Mouse (Mus musculus): ENCODE results near the gene Eddm3b. TPM values are rescaled to one million over a fixed set of nuclear protein-coding genes. Genes with fewer than 3 reads are reported as not detected.

The Eddm3b gene
- polyA plus RNA-seq (2012), result not detected in 2 replicates

GRCm38 (mm10) chr14:51113916-51114560 lies at the start of gene Eddm3b:
Eddm3b (plus strand) TSS chr14:51114426.

GRCm38 (mm10) chr14:51074335-51074734 lies 39.9 kb upstream of the Eddm3b start, which contains the start of gene Olfr750:
Olfr750 (minus strand) TSS chr14:51074435.

GRCm38 (mm10) chr14:51090921-51091900 lies 23.0 kb upstream of the Eddm3b start, which contains the start of the genes Rnase4 and Ang:
Rnase4 (plus strand) TSS chr14:51091077.
Ang (plus strand) TSS chr14:51091150.

GRCm38 (mm10) chr14:51146685-51147084 lies 32.5 kb downstream of the Eddm3b start, which contains the start of gene Rnase1:
Rnase1 (minus strand) TSS chr14:51146785.

GRCm38 (mm10) chr14:51161976-51162375 lies 47.8 kb downstream of the Eddm3b start, which contains the start of gene Rnase2b:
Rnase2b (plus strand) TSS chr14:51162260.

Other genes with a start within 250 kb of the Eddm3b start
- 4.2 and 6.3 TPM in 2 replicates for gene Tep1, start 243.9 kb upstream of the Eddm3b start, polyA plus RNA-seq (2012)
- gene Klhl33, start 216.9 kb upstream of the Eddm3b start, polyA plus RNA-seq (2012), result 0.05 and 0.17 TPM in 2 replicates
- 62.9 and 65.3 TPM in 2 replicates for gene Osgep, start 189.5 kb upstream of the Eddm3b start, polyA plus RNA-seq (2012)
- gene Apex1, start 189.5 kb upstream of the Eddm3b start, polyA plus RNA-seq (2012), result 152 and 183 TPM in 2 replicates
- 97.7 and 140 TPM in 2 replicates for gene Pip4p1, start 183.6 kb upstream of the Eddm3b start, polyA plus RNA-seq (2012)
- gene Pnp, start 183.3 kb upstream of the Eddm3b start, polyA plus RNA-seq (2012), result 4.1 and 6.2 TPM in 2 replicates
- gene Gm49342, start 169.9 kb upstream of the Eddm3b start, polyA plus RNA-seq (2012), result 3.0 and 6.9 TPM in 2 replicates
- gene Pnp2, start 158.4 kb upstream of the Eddm3b start, polyA plus RNA-seq (2012), result 0.09 and 0.71 TPM in 2 replicates
- 0.11 TPM in 1 of 2 replicates, not detected in the other for gene Rnase10, start 106.7 kb upstream of the Eddm3b start, polyA plus RNA-seq (2012)
- not detected in 2 replicates for gene Rnase9, start 72.6 kb upstream of the Eddm3b start, polyA plus RNA-seq (2012)
- not detected in 2 replicates for gene Rnase11, start 64.3 kb upstream of the Eddm3b start, polyA plus RNA-seq (2012)
- gene Rnase12, start 56.8 kb upstream of the Eddm3b start, polyA plus RNA-seq (2012), result 0.18 TPM in 1 of 2 replicates, not detected in the other
- not detected in 2 replicates for gene Olfr750, start 40.0 kb upstream of the Eddm3b start, polyA plus RNA-seq (2012)
- gene Rnase4, start 23.3 kb upstream of the Eddm3b start, polyA plus RNA-seq (2012), result 0.25 and 0.35 TPM in 2 replicates
- gene Ang, start 23.3 kb upstream of the Eddm3b start, polyA plus RNA-seq (2012), result 0.15 TPM in 1 of 2 replicates, not detected in the other
- 1.7 TPM in 2 replicates for gene Rnase6, start 9.5 kb downstream of the Eddm3b start, polyA plus RNA-seq (2012)
- not detected in 2 replicates for gene Rnase1, start 32.4 kb downstream of the Eddm3b start, polyA plus RNA-seq (2012)
- not detected in 2 replicates for gene Rnase2b, start 47.8 kb downstream of the Eddm3b start, polyA plus RNA-seq (2012)
- not detected in 2 replicates for gene Ang2, start 84.7 kb downstream of the Eddm3b start, polyA plus RNA-seq (2012)
- not detected in 2 replicates for gene Ear14, start 89.0 kb downstream of the Eddm3b start, polyA plus RNA-seq (2012)
- gene Rnase2a, start 141.7 kb downstream of the Eddm3b start, polyA plus RNA-seq (2012), result not detected in 2 replicates
- not detected in 2 replicates for gene Gm7247, start 247.3 kb downstream of the Eddm3b start, polyA plus RNA-seq (2012)